Mouse (Mus musculus) MEL (cell line): Measurements from ENCODE around the gene Fto. TPM values are rescaled to one million over a fixed set of nuclear protein-coding genes. Genes with fewer than 3 reads are reported as not detected.

Source experiments
- DNase-seq: peaks from one replicate; pipeline ENCODE4 v3.0.0; 2011; ENCODE audit warnings: low read depth, low spot score
- H3K27ac ChIP-seq: 2 replicates; pipeline ENCODE4 v1.5.1; 2012; ENCODE audit warnings: low read depth, mild to moderate bottlenecking, control low read depth, low read length, moderate library complexity; ENCODE audit not compliant: control insufficient read depth
- H3K27me3 ChIP-seq, 2 experiments: fragments of 150-350 bp in 1 of 2; sonication (generic) in 1 of 2; 2 replicates each; pipeline ENCODE4 v1.6.1; 2012; ENCODE audit warnings: low read length in 2 of 2, mild to moderate bottlenecking in 2 of 2, improper control_type of control experiment in 1 of 2, moderate library complexity in 1 of 2; ENCODE audit not compliant: insufficient read depth in 2 of 2, control insufficient read depth in 1 of 2
- H3K36me3 ChIP-seq, 2 experiments: 2 replicates each; pipeline ENCODE4 v1.6.1; 2012 to 2014; ENCODE audit warnings: low read length in 2 of 2, improper control_type of control experiment in 1 of 2, inconsistent platforms in 1 of 2, mild to moderate bottlenecking in 1 of 2; ENCODE audit not compliant: insufficient read depth in 2 of 2, control insufficient read depth in 1 of 2
- H3K4me1 ChIP-seq, 2 experiments: fragments of 150-350 bp in 1 of 2; sonication (generic) in 1 of 2; 2 replicates each; pipeline ENCODE4 v1.6.1; 2012; ENCODE audit warnings: low read length in 2 of 2, improper control_type of control experiment in 1 of 2, mild to moderate bottlenecking in 1 of 2; ENCODE audit not compliant: insufficient read depth in 2 of 2, control insufficient read depth in 1 of 2
- H3K4me3 ChIP-seq, 2 experiments: fragments of 150-350 bp in 1 of 2; sonication (generic) in 1 of 2; 2 replicates each; pipeline ENCODE4 v1.5.1; 2012; ENCODE audit warnings: low read depth in 2 of 2, low read length in 2 of 2, mild to moderate bottlenecking in 2 of 2, moderate library complexity in 2 of 2, control low read depth in 1 of 2, improper control_type of control experiment in 1 of 2; ENCODE audit not compliant: control insufficient read depth in 1 of 2, insufficient read depth in 1 of 2
- H3K79me2 ChIP-seq: 2 replicates; pipeline ENCODE4 v1.6.1; 2012; ENCODE audit warnings: mild to moderate bottlenecking, low read length, moderate library complexity; ENCODE audit not compliant: control insufficient read depth, poor library complexity, insufficient read depth
- H3K9ac ChIP-seq: 2 replicates; pipeline ENCODE4 v1.6.1; 2012; ENCODE audit warnings: low read depth, mild to moderate bottlenecking, control low read depth, low read length, moderate library complexity; ENCODE audit not compliant: control insufficient read depth, poor library complexity, severe bottlenecking
- H3K9me3 ChIP-seq: fragments of 150-350 bp; sonication (generic); replicated peaks from 2 replicates; pipeline ENCODE4 v1.6.1; 2012; ENCODE audit warnings: mild to moderate bottlenecking, low read length, improper control_type of control experiment, moderate library complexity; ENCODE audit not compliant: insufficient read depth
- BHLHE40 ChIP-seq: IDR thresholded peaks from 2 replicates; pipeline ENCODE4 v1.6.1; 2012; ENCODE audit warnings: low read depth, mild to moderate bottlenecking, inconsistent platforms, low read length, improper control_type of control experiment, borderline replicate concordance
- HCFC1 ChIP-seq: IDR thresholded peaks from 2 replicates; pipeline ENCODE4 v1.6.1; 2012; ENCODE audit warnings: low read depth, mild to moderate bottlenecking, inconsistent platforms, low read length, improper control_type of control experiment, moderate library complexity
- JUND ChIP-seq: IDR thresholded peaks from 2 replicates; pipeline ENCODE4 v1.6.1; 2011; ENCODE audit warnings: low read depth, mild to moderate bottlenecking, improper control_type of control experiment, low read length
- KAT2A ChIP-seq: conservative IDR thresholded peaks from 2 replicates; pipeline ENCODE4 v1.6.1; 2012; ENCODE audit warnings: low read depth, low read length, improper control_type of control experiment, inconsistent platforms
- MAZ ChIP-seq: IDR thresholded peaks from 2 replicates; pipeline ENCODE4 v1.6.1; 2012; ENCODE audit warnings: low read depth, mild to moderate bottlenecking, inconsistent platforms, low read length, improper control_type of control experiment
- MEF2A ChIP-seq: IDR thresholded peaks from 2 replicates; pipeline ENCODE4 v1.6.1; 2014; ENCODE audit warnings: low read depth, mild to moderate bottlenecking, inconsistent platforms, low read length, improper control_type of control experiment; ENCODE audit not compliant: poor library complexity, insufficient replicate concordance, severe bottlenecking; ENCODE audit errors: extremely low read depth
- MYB ChIP-seq: IDR thresholded peaks from 2 replicates; pipeline ENCODE4 v1.6.1; 2011; ENCODE audit warnings: mild to moderate bottlenecking, low read depth, low read length, improper control_type of control experiment
- NRF1 ChIP-seq: IDR thresholded peaks from 2 replicates; pipeline ENCODE4 v1.6.1; 2014; ENCODE audit warnings: low read depth, mild to moderate bottlenecking, inconsistent platforms, low read length, improper control_type of control experiment, moderate library complexity; ENCODE audit not compliant: poor library complexity, insufficient read depth, severe bottlenecking
- POLR2A ChIP-seq, 2 experiments: IDR thresholded peaks; 2 replicates each; pipeline ENCODE4 v1.6.1; 2011 to 2012; ENCODE audit warnings: low read length in 2 of 2, mild to moderate bottlenecking in 2 of 2, control low read depth in 1 of 2, improper control_type of control experiment in 1 of 2, low read depth in 1 of 2, moderate library complexity in 1 of 2; ENCODE audit not compliant: control insufficient read depth in 1 of 2, insufficient read depth in 1 of 2, poor library complexity in 1 of 2
- RAD21 ChIP-seq: IDR thresholded peaks from 2 replicates; pipeline ENCODE4 v1.6.1; 2011; ENCODE audit warnings: mild to moderate bottlenecking, low read depth, low read length, improper control_type of control experiment
- TAL1 ChIP-seq: IDR thresholded peaks from 2 replicates; pipeline ENCODE4 v1.6.1; 2012; ENCODE audit warnings: mild to moderate bottlenecking, inconsistent platforms, low read length, moderate library complexity, mixed read lengths
- UBTF ChIP-seq: IDR thresholded peaks from 2 replicates; pipeline ENCODE4 v1.6.1; 2012; ENCODE audit warnings: low read depth, mild to moderate bottlenecking, inconsistent platforms, low read length, improper control_type of control experiment, moderate library complexity, borderline replicate concordance; ENCODE audit not compliant: insufficient read depth
- USF1 ChIP-seq: IDR thresholded peaks from 2 replicates; pipeline ENCODE4 v1.6.1; 2014; ENCODE audit warnings: low read depth, mild to moderate bottlenecking, inconsistent platforms, low read length, improper control_type of control experiment, moderate library complexity
- USF2 ChIP-seq, 2 experiments: IDR thresholded peaks; 2 replicates each; pipeline ENCODE4 v1.6.1; 2011 to 2012; ENCODE audit warnings: improper control_type of control experiment in 2 of 2, low read length in 2 of 2, borderline replicate concordance in 1 of 2, inconsistent platforms in 1 of 2, low read depth in 1 of 2, mild to moderate bottlenecking in 1 of 2; ENCODE audit not compliant: insufficient read depth in 1 of 2
- ZKSCAN1 ChIP-seq: IDR thresholded peaks from 2 replicates; pipeline ENCODE4 v1.6.1; 2012; ENCODE audit warnings: low read depth, mild to moderate bottlenecking, inconsistent platforms, low read length, improper control_type of control experiment, moderate library complexity
- ZMIZ1 ChIP-seq: IDR thresholded peaks from 2 replicates; pipeline ENCODE4 v1.6.1; 2012; ENCODE audit warnings: low read depth, mild to moderate bottlenecking, inconsistent platforms, low read length, improper control_type of control experiment, moderate library complexity
- polyA plus RNA-seq, 2 experiments: library from polyadenylated mRNA; stranded (reverse) in 1 of 2; unstranded in 1 of 2; fragments of >175 nt in 1 of 2; fragments of >200 nt in 1 of 2; gene quantifications; 2 replicates each; pipeline versions ENCODE4 v1.2.1 to v1.2.4; 2012; ENCODE audit warnings: low replicate concordance in 2 of 2, low read depth in 1 of 2; ENCODE audit not compliant: insufficient read length in 2 of 2, insufficient read depth in 1 of 2, missing spikeins in 1 of 2
- total RNA-seq: library from RNA; depleted of rRNA; stranded (reverse); fragments of 300-350 nt; gene quantifications from 2 replicates; pipeline ENCODE4 v1.2.3, GENCODE M21; 2012

Gene Fto
- total and polyA plus RNA-seq, 3 experiments: 13.5 to 41.1 TPM; not detected in 1

GRCm38 (mm10) chr8:91516422-91516821 is 203.1 kb downstream of the Fto start:
- Histone ChIP-seq H3K27me3 (no peaks in the 10 kb centered on the region), H3K36me3 (peaks cover 0 to 16% of the 10 kb centered on the region in 2 experiments), H3K9ac (no peak overlapping the region), H3K27ac (no peak overlapping the region), H3K4me1 (peaks cover 15 to 22% of the 10 kb centered on the region in 2 experiments), H3K4me3 (no peak overlapping the region), H3K79me2 (no peaks in the 10 kb centered on the region), H3K9me3 (no peaks in the 10 kb centered on the region)
- TF ChIP-seq BHLHE40: no peak
- TF ChIP-seq TAL1: no peak
- TF ChIP-seq MEF2A: no peak
- TF ChIP-seq ZKSCAN1: no peak
- no peak for TF ChIP-seq JUND
- no peak for TF ChIP-seq USF1
- TF ChIP-seq ZMIZ1: no peak
- no peak for TF ChIP-seq MYB
- TF ChIP-seq USF2 (IDR thresholded peaks at IDR 0.05; ENCODE audit: borderline replicate concordance in 1 of 2, insufficient read depth in 1 of 2, low read depth in 1 of 2, low read length in 2 of 2): no peak
- TF ChIP-seq MAZ: no peak
- no peak for TF ChIP-seq POLR2A (IDR thresholded peaks at IDR 0.05; ENCODE audit: control insufficient read depth in 1 of 2, insufficient read depth in 1 of 2, low read depth in 1 of 2, low read length in 2 of 2, poor library complexity in 1 of 2)
- no peak for TF ChIP-seq UBTF
- TF ChIP-seq NRF1: no peak
- DNase-seq: no peak

- no peak overlapping the region for H3K9ac ChIP-seq
- peaks cover 12 to 15% of the 10 kb centered on the region in 2 experiments for H3K4me1 ChIP-seq
- no peak overlapping the region for H3K4me3 ChIP-seq
- no peaks in the 10 kb centered on the region for H3K79me2 ChIP-seq
- peaks cover 0 to 11% of the 10 kb centered on the region in 2 experiments for H3K36me3 ChIP-seq
- no peaks in the 10 kb centered on the region for H3K9me3 ChIP-seq
- no peak for DNase-seq
- H3K27ac ChIP-seq: no peak overlapping the region
- no peak for TF ChIP-seq KAT2A
- TF ChIP-seq ZKSCAN1: no peak
- no peak for TF ChIP-seq HCFC1
- TF ChIP-seq RAD21: no peak
- TF ChIP-seq, all 39 proteins: peak for 0
- H3K27me3 ChIP-seq: no peaks in the 10 kb centered on the region
These were observed 204.8 kb downstream of the Fto start for GRCm38 (mm10) chr8:91518085-91518484.
